Mouse (Mus musculus) stomach, embryonic 16.5 days (tissue): Measurements from ENCODE around the gene 2010005H15Rik. TPM values are rescaled to one million over a fixed set of nuclear protein-coding genes. Genes with fewer than 3 reads are reported as not detected.
"Not testable (repeated sequence)": the region's sequence is repeated elsewhere in the genome, so short reads cannot be mapped to it uniquely, and the experiment has no call there.

Source experiments
- ATAC-seq: fragments of 200-750 bp; cut with Nextera tagmentation; 2 replicates; pipeline ENCODE4 v1.8.0; 2017; ENCODE audit warnings: moderate number of reproducible peaks, moderate TSS enrichment; ENCODE audit not compliant: insufficient read depth, low FRiP score
- H3K27ac ChIP-seq: fragments of 300-500 bp; sonication (generic); 2 replicates; pipeline ENCODE4 v1.5.1; 2014; ENCODE audit warnings: low read length
- H3K27me3 ChIP-seq: fragments of 300-500 bp; sonication (generic); 2 replicates; pipeline ENCODE4 v1.6.1; 2014; ENCODE audit warnings: low read length, control low read depth, mixed read lengths; ENCODE audit not compliant: control insufficient read depth, insufficient read depth
- H3K36me3 ChIP-seq: fragments of 300-500 bp; sonication (generic); 2 replicates; pipeline ENCODE4 v1.6.1; 2014; ENCODE audit warnings: low read length; ENCODE audit not compliant: control insufficient read depth, insufficient read depth
- H3K4me1 ChIP-seq: fragments of 300-500 bp; sonication (generic); 2 replicates; pipeline ENCODE4 v1.6.1; 2014; ENCODE audit warnings: low read length, control low read depth, mixed read lengths; ENCODE audit not compliant: control insufficient read depth, insufficient read depth
- H3K4me2 ChIP-seq: fragments of 300-500 bp; sonication (generic); 2 replicates; pipeline ENCODE4 v1.6.1; 2014; ENCODE audit warnings: low read depth, low read length, mixed read lengths
- H3K4me3 ChIP-seq: fragments of 300-500 bp; sonication (generic); replicated peaks from 2 replicates; pipeline ENCODE4 v1.5.1; 2014; ENCODE audit warnings: mild to moderate bottlenecking, low read length
- H3K9ac ChIP-seq: fragments of 300-500 bp; sonication (generic); 2 replicates; pipeline ENCODE4 v1.6.1; 2014; ENCODE audit warnings: low read length
- H3K9me3 ChIP-seq: fragments of 300-500 bp; sonication (generic); replicated peaks from 2 replicates; pipeline ENCODE4 v1.6.1; 2016; ENCODE audit warnings: low read length, control low read depth; ENCODE audit not compliant: control insufficient read depth
- WGBS: fragments of 180-500 bp; shearing (Covaris S2); extraction: QIAGEN DNeasy Blood & Tissue Kit; methylation state at CpG from one replicate; pipeline ENCODE4 v1.1.7; 2014; 5-methylcytosine and 5-hydroxymethylcytosine counted together
- polyA plus RNA-seq: library from polyadenylated mRNA; unstranded; fragments of >200 nt; fragmentation: Nextera tagmentation; extraction: Ambion mirVana; gene quantifications from 2 replicates; pipeline ENCODE4 v1.2.1, GENCODE M21; 2015

The 2010005H15Rik gene
- polyA plus RNA-seq: 4.8 and 11.6 TPM in 2 replicates

DNA sequence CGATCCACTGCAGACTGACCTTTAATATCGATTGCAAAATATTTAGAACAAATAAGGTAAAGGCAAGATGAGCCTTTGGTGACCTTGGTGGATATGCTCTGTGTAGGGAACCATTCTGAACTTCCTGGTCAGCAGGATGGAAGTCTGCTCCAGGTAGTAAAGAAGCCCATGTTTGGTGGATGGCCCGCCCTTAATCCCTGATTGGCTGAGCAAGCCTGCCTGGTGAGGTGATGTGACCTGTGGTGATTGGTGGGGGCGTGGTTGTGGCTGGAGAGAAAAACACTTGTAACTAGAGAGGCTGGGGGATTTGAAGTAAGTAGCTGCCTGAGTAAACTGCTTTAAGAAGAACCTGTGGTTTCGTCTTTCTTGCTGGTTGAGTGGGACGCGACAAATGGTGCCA, at the start of gene 2010005H15Rik:
TSS of gene 2010005H15Rik (plus strand) at position 301 of the 400 bp plus-strand sequence.
- H3K27me3 ChIP-seq, H3K9me3 ChIP-seq, ATAC-seq, H3K9ac ChIP-seq, H3K4me1 ChIP-seq, H3K4me2 ChIP-seq, H3K36me3 ChIP-seq, H3K4me3 ChIP-seq, H3K27ac ChIP-seq: not testable (repeated sequence)
- 91% methylated on average over 6 of the region's 7 CpGs for WGBS

DNA sequence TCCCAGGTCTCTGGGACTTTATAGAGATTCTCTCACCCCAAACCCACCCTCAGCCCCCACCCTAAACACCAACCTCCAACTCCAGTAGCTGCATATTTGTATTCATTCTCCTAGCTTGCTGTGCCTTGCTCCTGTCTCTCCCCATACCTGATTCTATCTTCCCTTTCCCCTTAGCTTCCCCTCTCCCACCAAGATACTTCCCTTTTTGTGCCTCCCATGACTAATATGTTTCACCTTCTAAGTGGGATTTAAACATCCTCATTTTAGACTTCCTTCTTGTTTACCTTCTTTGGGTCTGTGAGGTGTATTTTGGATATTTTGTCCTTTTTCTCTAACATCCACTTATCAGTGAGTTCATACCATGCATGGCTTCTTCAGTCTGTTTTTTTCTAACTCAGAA, 45.2 kb upstream of the 2010005H15Rik start:
- no peak overlapping the region for H3K9ac ChIP-seq
- no peaks in the 10 kb centered on the region for H3K36me3 ChIP-seq
- H3K9me3 ChIP-seq: no peaks in the 10 kb centered on the region
- H3K27ac ChIP-seq: no peak overlapping the region
- no peak overlapping the region for H3K4me2 ChIP-seq
- H3K4me3 ChIP-seq: no peak overlapping the region
- no peaks in the 10 kb centered on the region for H3K4me1 ChIP-seq
- no peak for ATAC-seq
- H3K27me3 ChIP-seq: no peaks in the 10 kb centered on the region

DNA sequence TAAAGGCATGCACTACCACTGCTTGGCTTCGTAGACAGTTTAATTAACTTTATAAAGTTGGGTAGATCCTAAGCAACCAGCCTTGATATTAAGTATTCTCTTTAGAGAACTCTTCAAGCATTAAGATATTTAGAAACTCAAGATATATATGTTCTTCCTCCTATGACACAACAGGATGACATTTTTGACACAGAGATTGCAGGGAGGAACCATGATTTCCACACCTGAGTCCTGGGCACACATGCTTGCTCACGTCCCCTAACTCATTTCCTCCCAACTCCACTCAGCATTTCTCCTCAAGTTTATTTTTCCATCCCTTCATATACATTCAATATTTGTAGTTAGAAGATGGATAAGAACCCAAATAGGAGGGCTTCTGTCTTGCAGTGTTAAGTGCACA, 41.4 kb upstream of the 2010005H15Rik start:
- Histone ChIP-seq H3K36me3 (no peaks in the 10 kb centered on the region), H3K9me3 (no peaks in the 10 kb centered on the region), H3K4me2 (no peak overlapping the region), H3K4me1 (no peaks in the 10 kb centered on the region), H3K9ac (no peak overlapping the region), H3K27ac (no peak overlapping the region), H3K27me3 (no peaks in the 10 kb centered on the region), H3K4me3 (no peak overlapping the region)
- no peak for ATAC-seq
- 85% methylated on average over 2 of the region's 2 CpGs for WGBS

DNA sequence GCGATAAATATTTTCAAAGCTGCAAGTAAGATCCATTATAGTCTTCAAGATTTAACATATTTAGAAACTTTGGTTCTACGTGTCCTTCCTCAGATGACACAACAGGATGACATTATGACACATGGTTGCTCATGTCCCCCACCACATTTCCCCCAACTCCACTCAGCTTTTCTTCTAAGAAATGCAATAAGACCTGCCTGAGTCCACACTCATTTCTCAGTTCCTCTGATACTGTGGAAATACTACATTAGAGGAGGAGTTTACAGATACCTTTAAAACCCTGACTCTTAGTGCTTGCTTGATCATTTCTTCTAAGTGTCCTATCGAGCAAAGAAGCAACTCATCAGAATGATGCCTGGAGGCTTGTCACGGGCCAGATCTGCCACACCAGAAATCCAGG, 37.4 kb upstream of the 2010005H15Rik start, which contains the start of gene Gm5483:
TSS of gene Gm5483 (plus strand) at position 301 of the 400 bp plus-strand sequence.
- H3K27me3 ChIP-seq, H3K36me3 ChIP-seq, H3K4me3 ChIP-seq, H3K9ac ChIP-seq, H3K4me2 ChIP-seq, H3K4me1 ChIP-seq, H3K9me3 ChIP-seq, ATAC-seq, H3K27ac ChIP-seq: not testable (repeated sequence)
- 68% methylated on average over 4 of the region's 4 CpGs for WGBS

DNA sequence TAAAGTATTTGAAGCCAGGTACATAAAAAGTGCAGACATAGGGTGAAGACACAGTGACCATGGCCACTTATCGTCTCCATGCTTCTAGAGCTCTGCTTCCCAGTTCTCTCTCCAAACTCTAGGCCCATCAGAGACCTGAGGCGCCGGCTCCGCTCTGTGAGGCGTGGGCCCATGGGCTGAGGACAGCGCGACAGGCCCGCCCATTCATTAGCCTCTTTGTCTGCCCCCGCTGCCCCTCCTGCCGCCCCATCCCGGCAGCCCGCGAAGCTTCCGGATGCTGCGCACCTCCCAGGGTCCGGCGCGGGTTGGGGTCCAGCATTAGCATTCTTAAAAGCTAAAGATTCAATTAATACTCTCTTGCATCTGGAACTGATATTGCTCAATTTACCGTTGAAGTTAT, 22.0 kb upstream of the 2010005H15Rik start:
- Histone ChIP-seq H3K9ac (no peak overlapping the region), H3K4me3 (no peak overlapping the region), H3K27me3 (no peaks in the 10 kb centered on the region), H3K27ac (no peak overlapping the region), H3K4me1 (no peaks in the 10 kb centered on the region), H3K4me2 (no peak overlapping the region), H3K36me3 (no peaks in the 10 kb centered on the region), H3K9me3 (no peaks in the 10 kb centered on the region)
- WGBS: 57% methylated on average over 19 of the region's 19 CpGs
- no peak for ATAC-seq

DNA sequence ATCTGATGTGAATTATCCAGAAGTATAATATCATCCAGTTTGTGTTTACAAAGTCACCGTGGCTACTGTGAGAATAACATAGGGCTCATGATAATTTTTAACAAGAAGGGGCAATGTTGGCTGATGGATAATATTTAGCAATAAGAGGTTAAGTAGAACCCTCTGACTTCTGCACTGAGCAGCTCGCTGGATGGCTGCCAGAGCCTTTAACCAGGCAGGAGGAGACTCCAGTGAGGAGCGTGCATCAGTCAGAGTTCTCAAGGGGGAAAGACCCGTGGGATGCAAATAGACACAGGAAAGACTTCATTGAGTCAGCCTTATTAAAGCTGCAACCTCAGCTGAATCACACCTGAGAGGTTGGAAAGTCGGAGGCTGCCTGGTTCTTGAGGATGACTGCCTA, 17.4 kb upstream of the 2010005H15Rik start:
- no peaks in the 10 kb centered on the region for H3K27me3 ChIP-seq
- ATAC-seq: no peak
- no peak overlapping the region for H3K27ac ChIP-seq
- no peaks in the 10 kb centered on the region for H3K36me3 ChIP-seq
- no peaks in the 10 kb centered on the region for H3K9me3 ChIP-seq
- WGBS: 51% methylated on average over 5 of the region's 5 CpGs
- no peak overlapping the region for H3K4me3 ChIP-seq
- H3K4me2 ChIP-seq: no peak overlapping the region
- H3K4me1 ChIP-seq: no peaks in the 10 kb centered on the region
- H3K9ac ChIP-seq: no peak overlapping the region

DNA sequence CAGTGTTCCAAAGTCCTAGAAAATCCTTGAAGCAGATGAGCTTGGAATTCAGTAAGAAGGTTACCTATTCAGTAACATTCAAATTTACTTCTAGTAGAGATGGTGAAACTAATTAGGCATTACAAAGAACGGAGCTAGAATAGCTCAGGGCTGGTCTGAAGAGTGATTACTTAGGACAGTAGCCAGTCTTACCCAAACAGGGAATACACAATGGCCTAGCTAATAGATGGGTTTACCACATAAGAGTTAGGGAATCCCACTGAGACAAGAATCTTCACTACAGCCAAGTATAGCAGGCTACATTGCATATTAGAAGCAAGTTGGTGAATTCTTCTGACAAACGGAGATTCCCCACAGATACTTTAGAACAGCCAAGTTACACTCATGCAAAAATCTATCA, 15.6 kb upstream of the 2010005H15Rik start:
- H3K36me3 ChIP-seq, H3K9ac ChIP-seq, H3K4me2 ChIP-seq, H3K4me3 ChIP-seq, H3K27ac ChIP-seq, ATAC-seq, H3K27me3 ChIP-seq, H3K9me3 ChIP-seq, H3K4me1 ChIP-seq: not testable (repeated sequence)
- 46% methylated on average over 2 of the region's 2 CpGs for WGBS

DNA sequence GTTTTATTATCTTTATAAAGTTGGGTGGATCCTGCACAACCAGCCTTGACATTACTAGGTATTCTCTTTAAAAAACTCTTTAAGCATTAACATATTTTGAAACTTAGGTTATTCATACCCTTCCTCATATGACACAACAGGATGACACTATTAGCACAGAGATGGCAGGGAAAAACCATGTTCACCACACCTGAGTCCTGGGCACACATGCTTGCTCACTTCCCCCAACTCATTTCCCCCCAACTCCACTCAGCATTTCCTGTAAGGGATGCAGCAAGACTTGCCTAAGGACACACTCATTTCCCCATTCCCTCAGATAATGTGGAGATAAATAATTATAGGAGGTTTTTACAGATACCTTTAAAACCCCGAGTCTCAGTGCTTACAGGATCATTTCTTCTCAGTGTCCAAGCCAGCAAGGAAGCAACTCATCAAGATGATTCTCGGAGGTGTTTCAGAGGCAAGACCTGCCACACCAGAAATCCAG, 11.3 kb upstream of the 2010005H15Rik start, which contains the start of gene Gm5416:
TSS of gene Gm5416 (plus strand) at position 437 of the 487 bp plus-strand sequence.
- no peaks in the 10 kb centered on the region for H3K4me1 ChIP-seq
- no peaks in the 10 kb centered on the region for H3K27me3 ChIP-seq
- no peak within 1 kb of the TSS for H3K4me2 ChIP-seq
- 79% methylated on average over 2 of the region's 2 CpGs for WGBS
- no peaks in the 10 kb centered on the region for H3K9me3 ChIP-seq
- no peaks in the 10 kb centered on the region for H3K36me3 ChIP-seq
- no peak within 1 kb of the TSS for H3K27ac ChIP-seq
- H3K4me3 ChIP-seq: no peak within 1 kb of the TSS
- ATAC-seq: no peak
- H3K9ac ChIP-seq: no peak within 1 kb of the TSS

DNA sequence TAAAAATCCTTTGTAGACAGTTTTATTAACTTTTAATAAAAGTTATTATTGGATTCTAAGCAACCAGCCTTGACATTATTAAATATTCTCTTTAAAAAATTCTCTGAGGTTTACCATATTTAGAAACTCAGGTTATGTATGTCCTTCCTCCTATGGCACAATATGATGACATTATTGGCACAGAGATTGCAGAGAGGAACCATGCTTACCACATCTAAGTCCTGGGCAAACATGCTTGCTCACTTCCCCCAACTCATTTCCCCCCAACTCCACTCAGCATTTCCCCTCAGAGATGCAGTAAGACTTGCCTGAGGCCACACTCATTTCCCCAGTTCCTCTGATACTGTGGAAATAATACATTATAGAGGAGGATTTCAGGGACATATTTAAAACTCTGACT, 39.3 kb downstream of the 2010005H15Rik start:
- not testable (repeated sequence) for ATAC-seq, H3K36me3 ChIP-seq, H3K27ac ChIP-seq, H3K4me1 ChIP-seq, H3K9me3 ChIP-seq, H3K4me3 ChIP-seq, H3K27me3 ChIP-seq, H3K4me2 ChIP-seq, H3K9ac ChIP-seq

DNA sequence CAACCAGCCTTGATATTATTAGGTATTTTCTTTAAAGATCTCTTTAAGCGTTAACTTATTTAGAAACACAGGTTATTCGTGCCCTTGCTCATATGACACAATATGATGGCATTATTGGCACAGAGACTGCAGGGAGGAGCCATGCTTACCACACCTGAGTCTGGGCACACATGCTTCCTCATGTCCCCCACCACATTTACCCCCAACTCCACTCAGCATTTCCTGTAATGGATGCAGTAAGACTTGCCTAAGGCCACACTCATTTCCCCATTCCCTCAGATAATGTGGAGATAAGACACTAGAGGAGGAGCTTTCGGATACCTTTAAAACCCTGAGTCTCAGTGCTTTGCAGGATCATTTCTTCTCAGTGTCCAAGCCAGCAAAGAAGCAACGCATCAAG, 55.5 kb downstream of the 2010005H15Rik start, which contains the start of gene Stfa1:
TSS of gene Stfa1 (plus strand) at position 156 of the 400 bp plus-strand sequence.
- H3K27ac ChIP-seq, H3K4me1 ChIP-seq, ATAC-seq, H3K36me3 ChIP-seq, H3K9me3 ChIP-seq, H3K27me3 ChIP-seq, H3K9ac ChIP-seq, H3K4me3 ChIP-seq, H3K4me2 ChIP-seq: not testable (repeated sequence)
- WGBS: 85% methylated on average over 4 of the region's 4 CpGs
